8 mouse cellular contexts compared by ENCODE assay signal in genomic region chr1:132388813-132389803, GRCm38 (mm10). TPM values are rescaled to one million over a fixed set of nuclear protein-coding genes. Genes with fewer than 3 reads are reported as not detected.
A peak's percentile ranks its signal among the peaks of the same experiment; 100 is the strongest.
DNase-seq lines count a peak whose midpoint lies in the region; ATAC-seq lines count a peak whose summit lies in the region.

No protein-coding gene starts in this region.

- H3K4me3 ChIP-seq in kidney, embryonic 14.5 days (ENCODE audit: low read length): no peak overlapping the region; the same call in 1 of the 2 replicates
- H3K4me3 ChIP-seq in embryonic facial prominence, embryonic 12.5 days: peak overlapping the region; percentile 79
- H3K4me3 ChIP-seq in hindbrain, embryonic 12.5 days: peak overlapping the region; percentile 88

- H3K4me2 ChIP-seq in kidney, embryonic 14.5 days (replicated peaks; ENCODE audit: low read depth, low read length): peak overlapping the region; percentile 95
- peak overlapping the region; percentile 85 for H3K4me2 ChIP-seq in embryonic facial prominence, embryonic 12.5 days (replicated peaks)
- H3K4me2 ChIP-seq in hindbrain, embryonic 12.5 days (replicated peaks): peak overlapping the region; percentile 85

- H3K36me3 ChIP-seq in kidney, embryonic 14.5 days (ENCODE audit: control insufficient read depth, insufficient read depth, low read length): no peaks in the 10 kb centered on the region; the same call in 1 of the 2 replicates
- no peaks in the 10 kb centered on the region for H3K36me3 ChIP-seq in embryonic facial prominence, embryonic 12.5 days
- H3K36me3 ChIP-seq in hindbrain, embryonic 12.5 days: no peaks in the 10 kb centered on the region

- no peaks in the 10 kb centered on the region for H3K9me3 ChIP-seq in kidney, embryonic 14.5 days (ENCODE audit: control insufficient read depth, low read length)
- no peaks in the 10 kb centered on the region for H3K9me3 ChIP-seq in embryonic facial prominence, embryonic 12.5 days
- H3K9me3 ChIP-seq in hindbrain, embryonic 12.5 days (replicated peaks): no peaks in the 10 kb centered on the region

- DNase-seq in kidney, postnatal 10 days: no peak
- peak; percentile 62 for DNase-seq in lung, postnatal 10 days
- no peak for DNase-seq in frontal cortex, adult 2 months (ENCODE audit: extremely low spot score in 1 of 2, low spot score in 1 of 2)
- no peak for DNase-seq in ovary, postnatal 36 days (ENCODE audit: low spot score)
- DNase-seq in adrenal gland, postnatal 4 days (ENCODE audit: low spot score in 2 of 2): no peak

- H3K27me3 ChIP-seq in kidney, embryonic 14.5 days (ENCODE audit: control insufficient read depth, insufficient read depth, low read length): no peaks in the 10 kb centered on the region
- no peaks in the 10 kb centered on the region for H3K27me3 ChIP-seq in embryonic facial prominence, embryonic 12.5 days
- H3K27me3 ChIP-seq in hindbrain, embryonic 12.5 days: no peaks in the 10 kb centered on the region

- WGBS in kidney, embryonic 14.5 days: 64% methylated on average over 8 of the region's 8 CpGs
- WGBS in embryonic facial prominence, embryonic 12.5 days: 46% methylated on average over 8 of the region's 8 CpGs
- WGBS in hindbrain, embryonic 12.5 days: 51% methylated on average over 8 of the region's 8 CpGs

- no peak for ATAC-seq in kidney, embryonic 14.5 days (ENCODE audit: low FRiP score, low TSS enrichment)
- no peak for ATAC-seq in embryonic facial prominence, embryonic 12.5 days (ENCODE audit: insufficient number of reproducible peaks, insufficient read depth, low FRiP score, low TSS enrichment)
- no peak for ATAC-seq in hindbrain, embryonic 12.5 days (ENCODE audit: low FRiP score)

- H3K9ac ChIP-seq in kidney, embryonic 14.5 days (ENCODE audit: low read depth, low read length): no peak overlapping the region
- H3K9ac ChIP-seq in embryonic facial prominence, embryonic 12.5 days: peak overlapping the region; percentile 42
- peak overlapping the region; percentile 63 for H3K9ac ChIP-seq in hindbrain, embryonic 12.5 days

- no peak overlapping the region; the same call in 1 of the 2 replicates for H3K27ac ChIP-seq in kidney, embryonic 14.5 days (ENCODE audit: low read depth, low read length)
- peak overlapping the region; percentile 69; the same call in 1 of the 2 replicates for H3K27ac ChIP-seq in embryonic facial prominence, embryonic 12.5 days
- peak overlapping the region; percentile 93 for H3K27ac ChIP-seq in hindbrain, embryonic 12.5 days

- H3K4me1 ChIP-seq in kidney, embryonic 14.5 days (ENCODE audit: control insufficient read depth, insufficient read depth, low read length): peaks cover 35% of the 10 kb centered on the region
- peaks cover 50% of the 10 kb centered on the region for H3K4me1 ChIP-seq in embryonic facial prominence, embryonic 12.5 days
- peaks cover 67% of the 10 kb centered on the region for H3K4me1 ChIP-seq in hindbrain, embryonic 12.5 days

RNA-seq across cellular contexts. Expression of gene Tmcc2, which starts 2.0 kb away (rescaled TPM):
- 5.5 and 6.2 TPM in 2 replicates for polyA plus RNA-seq in kidney, embryonic 14.5 days (2014; fragmentation: Nextera tagmentation; extraction: Ambion mirVana)
- polyA plus RNA-seq in embryonic facial prominence, embryonic 12.5 days (2016; fragmentation: Nextera tagmentation; extraction: Ambion mirVana): 22.0 and 22.1 TPM in 2 replicates
- 36.3 and 37.8 TPM in 2 replicates for polyA plus RNA-seq in hindbrain, embryonic 12.5 days (2016; fragmentation: Nextera tagmentation; extraction: Ambion mirVana)
- polyA plus RNA-seq in frontal cortex, adult 2 months (2012; rRNA removed): 119 and 131 TPM in 2 replicates
- 10 to 100 TPM; 32.8 to 50.6 TPM for total RNA-seq in adrenal gland, postnatal 4 days (2021)

RNA-seq across cellular contexts. Expression of gene Dstyk, which starts 28.2 kb away (rescaled TPM):
- 14.9 and 22.1 TPM in 2 replicates for polyA plus RNA-seq in kidney, embryonic 14.5 days (2014; fragmentation: Nextera tagmentation; extraction: Ambion mirVana)
- polyA plus RNA-seq in embryonic facial prominence, embryonic 12.5 days (2016; fragmentation: Nextera tagmentation; extraction: Ambion mirVana): 16.1 and 17.2 TPM in 2 replicates
- polyA plus RNA-seq in hindbrain, embryonic 12.5 days (2016; fragmentation: Nextera tagmentation; extraction: Ambion mirVana): 14.3 and 14.6 TPM in 2 replicates
- polyA plus RNA-seq in frontal cortex, adult 2 months (2012; rRNA removed): 22.1 and 26.6 TPM in 2 replicates
- total RNA-seq in adrenal gland, postnatal 4 days (2021): 10 to 100 TPM; 28.3 to 29.0 TPM
